Mouse (Mus musculus): ENCODE measurements at regions not wholly inside any gene's neighbourhood (a gene's known extent, or its start where the extent isn't known, plus 50 kb on each side); places are given as distances from the start of the nearest gene placed in this dataset.

- DNase-seq (ENCODE audit: low read depth, low spot score), result no peak
- Histone ChIP-seq H3K27me3 (ENCODE audit: control insufficient read depth, insufficient read depth, low read length, poor library complexity, severe bottlenecking) (no peaks in the 10 kb centered on the region), H3K36me3 (ENCODE audit: control insufficient read depth, insufficient read depth, low read length, poor library complexity, severe bottlenecking) (no peaks in the 10 kb centered on the region)
These were observed 78.0 kb upstream of the Otogl start for GRCm38 (mm10) chr10:107989913-107990312.

GRCm38 (mm10) chr10:107982632-107983031 lies 70.7 kb upstream of the Otogl start:
- H3K27me3 ChIP-seq (ENCODE audit: control insufficient read depth, insufficient read depth, low read length, poor library complexity, severe bottlenecking), result no peaks in the 10 kb centered on the region

GRCm38 (mm10) chr10:107982082-107982481 lies 70.1 kb upstream of the Otogl start:
- DNase-seq (ENCODE audit: low read depth, low spot score), result no peak
- Histone ChIP-seq H3K36me3 (ENCODE audit: control insufficient read depth, insufficient read depth, low read length, poor library complexity, severe bottlenecking) (no peaks in the 10 kb centered on the region), H3K27me3 (ENCODE audit: control insufficient read depth, insufficient read depth, low read length, poor library complexity, severe bottlenecking) (no peaks in the 10 kb centered on the region)

More at GRCm38 (mm10) chr10:107982632-107983031, 70.7 kb upstream of the Otogl start:
- DNase-seq (ENCODE audit: low read depth, low spot score), result no peak
- no peaks in the 10 kb centered on the region for H3K36me3 ChIP-seq (ENCODE audit: control insufficient read depth, insufficient read depth, low read length, poor library complexity, severe bottlenecking)

- no peak for DNase-seq (ENCODE audit: low read depth, low spot score)
- H3K27me3 ChIP-seq (ENCODE audit: control insufficient read depth, insufficient read depth, low read length, poor library complexity, severe bottlenecking), result no peaks in the 10 kb centered on the region
- H3K36me3 ChIP-seq (ENCODE audit: control insufficient read depth, insufficient read depth, low read length, poor library complexity, severe bottlenecking), result no peaks in the 10 kb centered on the region
These were observed 64.5 kb upstream of the Otogl start for GRCm38 (mm10) chr10:107976392-107976965.

GRCm38 (mm10) chr10:107971748-107972147 lies 59.8 kb upstream of the Otogl start:
- no peaks in the 10 kb centered on the region for H3K27me3 ChIP-seq (ENCODE audit: control insufficient read depth, insufficient read depth, low read length, poor library complexity, severe bottlenecking)
- DNase-seq (ENCODE audit: low read depth, low spot score), result no peak
- H3K36me3 ChIP-seq (ENCODE audit: control insufficient read depth, insufficient read depth, low read length, poor library complexity, severe bottlenecking), result no peaks in the 10 kb centered on the region

GRCm38 (mm10) chr10:107966996-107967395 lies 55.1 kb upstream of the Otogl start:
- H3K27me3 ChIP-seq (ENCODE audit: control insufficient read depth, insufficient read depth, low read length, poor library complexity, severe bottlenecking), result no peaks in the 10 kb centered on the region
- H3K36me3 ChIP-seq (ENCODE audit: control insufficient read depth, insufficient read depth, low read length, poor library complexity, severe bottlenecking), result no peaks in the 10 kb centered on the region
- no peak for DNase-seq (ENCODE audit: low read depth, low spot score)

GRCm38 (mm10) chr10:107964022-107964421 lies 52.1 kb upstream of the Otogl start:
- Histone ChIP-seq H3K36me3 (ENCODE audit: control insufficient read depth, insufficient read depth, low read length, poor library complexity, severe bottlenecking) (no peaks in the 10 kb centered on the region), H3K27me3 (ENCODE audit: control insufficient read depth, insufficient read depth, low read length, poor library complexity, severe bottlenecking) (no peaks in the 10 kb centered on the region)
- no peak for DNase-seq (ENCODE audit: low read depth, low spot score)

- no peaks in the 10 kb centered on the region for H3K36me3 ChIP-seq (ENCODE audit: control insufficient read depth, insufficient read depth, low read length, poor library complexity, severe bottlenecking)
- H3K27me3 ChIP-seq (ENCODE audit: control insufficient read depth, insufficient read depth, low read length, poor library complexity, severe bottlenecking), result no peaks in the 10 kb centered on the region
- no peak for DNase-seq (ENCODE audit: low read depth, low spot score)
These were observed 50.2 kb upstream of the Otogl start for GRCm38 (mm10) chr10:107962130-107962529.

Measured in splenic B cell, adult 2 months (primary cell).